29 mouse cellular contexts compared by ENCODE assay signal in genomic region chr4:22875392-22875791, GRCm38 (mm10).
A peak's percentile ranks its signal among the peaks of the same experiment; 100 is the strongest.
DNase-seq lines count a peak whose midpoint lies in the region; ATAC-seq and TF ChIP-seq lines count a peak whose summit lies in the region.
"Had no signal": no experiment of that assay in that cellular context is flagged by ENCODE, and none has a peak within 500 bp of the region (broad histone marks: within the 10 kb centered on the region; RNA-seq: fewer than 3 reads in every experiment).

No protein-coding gene starts in this region.

- no peaks in the 10 kb centered on the region for H3K9me3 ChIP-seq in midbrain, embryonic 14.5 days (ENCODE audit: control insufficient read depth, low read length)
- no peaks in the 10 kb centered on the region for H3K9me3 ChIP-seq in midbrain, embryonic 13.5 days
- no peaks in the 10 kb centered on the region for H3K9me3 ChIP-seq in midbrain, embryonic 16.5 days (replicated peaks; ENCODE audit: control insufficient read depth, low read length, poor library complexity, severe bottlenecking)
- no peaks in the 10 kb centered on the region for H3K9me3 ChIP-seq in midbrain, postnatal 0 days (ENCODE audit: low read length)
- H3K9me3 ChIP-seq: embryonic facial prominence, embryonic 13.5 days; embryonic facial prominence, embryonic 15.5 days; forebrain, embryonic 10.5 days; forebrain, embryonic 12.5 days; G1E had no signal

- no peak overlapping the region for H3K4me2 ChIP-seq in midbrain, embryonic 14.5 days (ENCODE audit: low read length)
- H3K4me2 ChIP-seq in midbrain, embryonic 13.5 days (replicated peaks), result no peak overlapping the region
- no peak overlapping the region for H3K4me2 ChIP-seq in midbrain, embryonic 16.5 days (ENCODE audit: low read length)
- H3K4me2 ChIP-seq in midbrain, postnatal 0 days (ENCODE audit: low read depth, low read length, poor library complexity, severe bottlenecking), result no peak overlapping the region
- H3K4me2 ChIP-seq: embryonic facial prominence, embryonic 13.5 days; embryonic facial prominence, embryonic 15.5 days; forebrain, embryonic 12.5 days had no signal

- 0 out of 2 replicates have a peak, but pooled peaks cover 3% of the 10 kb centered on the region for H3K4me1 ChIP-seq in midbrain, embryonic 14.5 days (ENCODE audit: control insufficient read depth, insufficient read depth, low read length)
- H3K4me1 ChIP-seq in midbrain, embryonic 13.5 days (replicated peaks), result no peaks in the 10 kb centered on the region
- no peaks in the 10 kb centered on the region for H3K4me1 ChIP-seq in midbrain, embryonic 16.5 days (ENCODE audit: control insufficient read depth, insufficient read depth, low read length)
- no peaks in the 10 kb centered on the region for H3K4me1 ChIP-seq in midbrain, postnatal 0 days (ENCODE audit: insufficient read depth, low read length)
- H3K4me1 ChIP-seq: embryonic facial prominence, embryonic 13.5 days; embryonic facial prominence, embryonic 15.5 days had no signal

- no peak for ATAC-seq in midbrain, embryonic 14.5 days (ENCODE audit: low FRiP score, low TSS enrichment)
- no peak for ATAC-seq in midbrain, embryonic 13.5 days
- ATAC-seq in midbrain, embryonic 16.5 days, result peak; percentile 54; the same call in 1 of the 2 replicates
- ATAC-seq in midbrain, postnatal 0 days (ENCODE audit: low FRiP score), result no peak
- ATAC-seq: activated CD4-positive, CD25-positive, alpha-beta regulatory T cell, adult 4 months; CD4-positive, CD25-positive, alpha-beta regulatory T cell, adult 4 months; forebrain, embryonic 14.5 days; forebrain, embryonic 16.5 days; Patski had no signal

- H3K9ac ChIP-seq in midbrain, embryonic 14.5 days (replicated peaks; ENCODE audit: low read length), result no peak overlapping the region
- no peak overlapping the region for H3K9ac ChIP-seq in midbrain, embryonic 13.5 days (replicated peaks)
- H3K9ac ChIP-seq in midbrain, embryonic 16.5 days (ENCODE audit: low read depth, low read length), result no peak overlapping the region
- H3K9ac ChIP-seq in midbrain, postnatal 0 days (replicated peaks; ENCODE audit: low read length, poor library complexity, severe bottlenecking), result no peak overlapping the region
- H3K9ac ChIP-seq: embryonic facial prominence, embryonic 13.5 days; embryonic facial prominence, embryonic 15.5 days; forebrain, embryonic 12.5 days had no signal

- DNase-seq in heart, adult 11 months, result peak; percentile 52
- no peak for DNase-seq in heart, adult 18-20 months
- DNase-seq in midbrain, embryonic 14.5 days, result peak; percentile 56
- DNase-seq in midbrain, postnatal 0 days (ENCODE audit: low spot score), result no peak
- DNase-seq: adrenal gland, adult 8-10 months; adrenal gland, postnatal 14 days; adrenal gland, postnatal 36 days; B cell, adult 2 months; cerebellum, adult 11 months; cerebellum, adult 18-20 months; cerebellum, adult 8-10 months; cerebellum, adult 9-11 months; cerebellum, postnatal 14 days; cerebellum, postnatal 36 days; embryo, embryonic 11 days had no signal

- 62% methylated on average over 3 of the region's 3 CpGs for WGBS in midbrain, embryonic 14.5 days
- WGBS in midbrain, embryonic 13.5 days, result 77% methylated on average over 3 of the region's 3 CpGs
- WGBS in midbrain, embryonic 16.5 days, result 53% methylated on average over 3 of the region's 3 CpGs
- 57% methylated on average over 3 of the region's 3 CpGs for WGBS in midbrain, postnatal 0 days

- no peaks in the 10 kb centered on the region for H3K36me3 ChIP-seq in midbrain, embryonic 14.5 days (ENCODE audit: control insufficient read depth, insufficient read depth, low read length)
- no peaks in the 10 kb centered on the region for H3K36me3 ChIP-seq in midbrain, embryonic 13.5 days
- no peaks in the 10 kb centered on the region for H3K36me3 ChIP-seq in midbrain, embryonic 16.5 days (ENCODE audit: control insufficient read depth, insufficient read depth, low read length)
- H3K36me3 ChIP-seq in midbrain, postnatal 0 days (ENCODE audit: insufficient read depth, low read length), result no peaks in the 10 kb centered on the region
- H3K36me3 ChIP-seq: embryonic facial prominence, embryonic 13.5 days; embryonic facial prominence, embryonic 15.5 days; forebrain, embryonic 10.5 days; forebrain, embryonic 12.5 days; G1E had no signal

- no peaks in the 10 kb centered on the region for H3K27me3 ChIP-seq in midbrain, embryonic 14.5 days (ENCODE audit: control insufficient read depth, insufficient read depth, low read length)
- no peaks in the 10 kb centered on the region for H3K27me3 ChIP-seq in midbrain, embryonic 13.5 days
- no peaks in the 10 kb centered on the region for H3K27me3 ChIP-seq in midbrain, embryonic 16.5 days (ENCODE audit: control insufficient read depth, insufficient read depth, low read depth, low read length)
- H3K27me3 ChIP-seq in midbrain, postnatal 0 days (ENCODE audit: insufficient read depth, low read length), result no peaks in the 10 kb centered on the region
- H3K27me3 ChIP-seq: CH12.LX; embryonic facial prominence, embryonic 13.5 days; embryonic facial prominence, embryonic 15.5 days; forebrain, embryonic 12.5 days; Patski had no signal

- H3K27ac ChIP-seq in midbrain, embryonic 14.5 days (replicated peaks; ENCODE audit: low read depth, low read length), result no peak overlapping the region
- no peak overlapping the region for H3K27ac ChIP-seq in midbrain, embryonic 13.5 days
- no peak overlapping the region for H3K27ac ChIP-seq in midbrain, embryonic 16.5 days (ENCODE audit: low read length)
- no peak overlapping the region for H3K27ac ChIP-seq in midbrain, postnatal 0 days (ENCODE audit: low read depth, low read length)
- H3K27ac ChIP-seq: embryonic facial prominence, embryonic 13.5 days; embryonic facial prominence, embryonic 15.5 days; forebrain, embryonic 10.5 days; forebrain, embryonic 12.5 days had no signal

- no peak overlapping the region for H3K4me3 ChIP-seq in midbrain, embryonic 14.5 days (replicated peaks; ENCODE audit: low read depth, low read length)
- no peak overlapping the region for H3K4me3 ChIP-seq in midbrain, embryonic 13.5 days (replicated peaks)
- no peak overlapping the region for H3K4me3 ChIP-seq in midbrain, embryonic 16.5 days (ENCODE audit: low read depth, low read length)
- no peak overlapping the region for H3K4me3 ChIP-seq in midbrain, postnatal 0 days (ENCODE audit: low read depth, low read length)
- H3K4me3 ChIP-seq: embryonic facial prominence, embryonic 13.5 days; embryonic facial prominence, embryonic 15.5 days; erythroblast, embryonic 14.5 days; forebrain, embryonic 10.5 days; forebrain, embryonic 12.5 days had no signal

- TF ChIP-seq CTCF in midbrain, postnatal 0 days (IDR thresholded peaks at IDR 0.05), result no peak

Comparison
In these comparisons a context has a peak if more than half of its experiments do, and no peak if none do; other contexts are left out.
1. DNase-seq: peak in heart, adult 11 months (single experiment) and midbrain, embryonic 14.5 days (single experiment); none in heart, adult 18-20 months (0 of 2) and midbrain, postnatal 0 days (single experiment).